Mouse (Mus musculus) midbrain, embryonic 11.5 days (tissue): ENCODE measurements around the gene Sirpa. TPM values are rescaled to one million over a fixed set of nuclear protein-coding genes. Genes with fewer than 3 reads are reported as not detected.

Experiments
- ATAC-seq: fragments of 200-750 bp; cut with Nextera tagmentation; 2 replicates; pipeline ENCODE4 v1.8.0; 2017; ENCODE audit warnings: moderate TSS enrichment, moderate library complexity; ENCODE audit not compliant: low FRiP score
- DNase-seq: peaks from one replicate; pipeline ENCODE4 v3.0.0; 2015; ENCODE audit warnings: low spot score; ENCODE audit errors: missing footprints
- H3K27ac ChIP-seq: fragments of 300-500 bp; sonication (generic); 2 replicates; pipeline ENCODE4 v1.5.1; 2014; ENCODE audit warnings: low read depth, low read length
- H3K27me3 ChIP-seq: fragments of 300-500 bp; sonication (generic); 2 replicates; pipeline ENCODE4 v1.6.1; 2014; ENCODE audit warnings: mild to moderate bottlenecking, low read length, moderate library complexity, mixed read lengths; ENCODE audit not compliant: control insufficient read depth, insufficient read depth
- H3K36me3 ChIP-seq: fragments of 300-500 bp; sonication (generic); 2 replicates; pipeline ENCODE4 v1.6.1; 2014; ENCODE audit warnings: mild to moderate bottlenecking, low read length, moderate library complexity, mixed read lengths; ENCODE audit not compliant: control insufficient read depth, insufficient read depth
- H3K4me1 ChIP-seq: fragments of 300-500 bp; sonication (generic); 2 replicates; pipeline ENCODE4 v1.6.1; 2014; ENCODE audit warnings: low read length; ENCODE audit not compliant: control insufficient read depth, insufficient read depth
- H3K4me2 ChIP-seq: fragments of 300-500 bp; sonication (generic); 2 replicates; pipeline ENCODE4 v1.6.1; 2014; ENCODE audit warnings: mild to moderate bottlenecking, moderate library complexity
- H3K4me3 ChIP-seq: fragments of 300-500 bp; sonication (generic); 2 replicates; pipeline ENCODE4 v1.5.1; 2014; ENCODE audit warnings: low read depth, low read length
- H3K9ac ChIP-seq: fragments of 300-500 bp; sonication (generic); 2 replicates; pipeline ENCODE4 v1.6.1; 2014; ENCODE audit warnings: low read length
- H3K9me3 ChIP-seq: fragments of 300-500 bp; sonication (generic); 2 replicates; pipeline ENCODE4 v1.6.1; 2016; ENCODE audit warnings: low read length; ENCODE audit not compliant: control insufficient read depth
- WGBS: fragments of 180-500 bp; shearing (Covaris S2); extraction: QIAGEN DNeasy Blood & Tissue Kit; methylation state at CpG from one replicate; pipeline ENCODE4 v1.1.7; 2014; 5-methylcytosine and 5-hydroxymethylcytosine counted together
- polyA plus RNA-seq: library from polyadenylated mRNA; unstranded; fragments of >200 nt; fragmentation: Nextera tagmentation; extraction: Ambion mirVana; gene quantifications from 2 replicates; pipeline ENCODE4 v1.2.1, GENCODE M21; 2014

Sirpa gene
- polyA plus RNA-seq, result 16.0 and 17.9 TPM in 2 replicates

- peaks cover 3% of the 10 kb centered on the region; the same call in 1 of the 2 replicates for H3K27me3 ChIP-seq
- ATAC-seq, result peak; percentile 87
- H3K4me3 ChIP-seq, result peak within 1 kb of the TSS; percentile 67
- WGBS, result 0% methylated on average over 35 of the region's 43 CpGs
- peaks cover 18% of the 10 kb centered on the region for H3K4me1 ChIP-seq
- H3K9me3 ChIP-seq, result no peaks in the 10 kb centered on the region
- H3K4me2 ChIP-seq, result peak within 1 kb of the TSS; percentile 80
- peak within 1 kb of the TSS; percentile 80 for H3K9ac ChIP-seq
- H3K36me3 ChIP-seq, result no peaks in the 10 kb centered on the region
- peak within 1 kb of the TSS; percentile 77 for H3K27ac ChIP-seq
- DNase-seq, result peak; percentile 93
These were observed at the start of gene Sirpa for GRCm38 (mm10) chr2:129592459-129593140. TSS of gene Sirpa (plus strand) at chr2:129592835.

- no peaks in the 10 kb centered on the region for H3K9me3 ChIP-seq
- H3K4me2 ChIP-seq, result no peak overlapping the region
- 23% methylated on average over 4 of the region's 4 CpGs for WGBS
- DNase-seq, result peak; percentile 82
- no peaks in the 10 kb centered on the region for H3K36me3 ChIP-seq
- H3K4me1 ChIP-seq, result no peaks in the 10 kb centered on the region
- H3K27me3 ChIP-seq, result no peaks in the 10 kb centered on the region
- ATAC-seq, result no peak
- no peak overlapping the region for H3K9ac ChIP-seq
- no peak overlapping the region for H3K4me3 ChIP-seq
- H3K27ac ChIP-seq, result no peak overlapping the region
These were observed 48.2 kb upstream of the Sirpa start for GRCm38 (mm10) chr2:129544448-129544847.

- H3K4me1 ChIP-seq, result no peaks in the 10 kb centered on the region
- H3K9ac ChIP-seq, result no peak overlapping the region
- DNase-seq, result no peak
- H3K4me2 ChIP-seq, result no peak overlapping the region
- H3K27me3 ChIP-seq, result no peaks in the 10 kb centered on the region
- H3K4me3 ChIP-seq, result no peak overlapping the region
- H3K9me3 ChIP-seq, result no peaks in the 10 kb centered on the region
- no peak for ATAC-seq
- no peak overlapping the region for H3K27ac ChIP-seq
- H3K36me3 ChIP-seq, result no peaks in the 10 kb centered on the region
- WGBS, result 70% methylated on average over 3 of the region's 3 CpGs
These were observed 47.7 kb upstream of the Sirpa start for GRCm38 (mm10) chr2:129544919-129545318.

DNA sequence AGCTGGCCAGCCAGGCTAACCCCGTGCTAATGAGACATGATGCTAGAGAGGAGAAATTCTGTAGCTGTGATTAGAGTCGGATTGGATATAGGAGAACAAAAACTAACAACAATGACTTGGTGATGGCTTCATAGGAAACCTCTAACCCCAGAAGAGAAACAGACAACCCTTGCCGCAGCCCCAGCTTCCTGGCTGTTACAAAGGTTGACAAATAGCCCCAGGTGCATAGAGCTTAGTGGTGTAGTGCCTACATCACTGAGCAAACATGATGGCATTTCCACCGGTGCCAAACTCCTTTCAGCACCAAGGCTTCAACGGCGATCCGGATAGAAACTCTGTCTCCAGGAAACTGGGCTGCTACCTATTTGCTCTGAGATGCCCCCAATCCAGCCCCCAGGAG is 47.0 kb upstream of the Sirpa start:
- Histone ChIP-seq H3K36me3 (no peaks in the 10 kb centered on the region), H3K27ac (no peak overlapping the region), H3K4me1 (no peaks in the 10 kb centered on the region), H3K27me3 (no peaks in the 10 kb centered on the region), H3K9me3 (no peaks in the 10 kb centered on the region), H3K4me2 (no peak overlapping the region), H3K9ac (no peak overlapping the region), H3K4me3 (no peak overlapping the region)
- no peak for ATAC-seq
- peak; percentile 66 for DNase-seq
- 89% methylated on average over 7 of the region's 7 CpGs for WGBS

GRCm38 (mm10) chr2:129546772-129547171 is 45.9 kb upstream of the Sirpa start:
- DNase-seq (no peak), ATAC-seq (no peak)
- Histone ChIP-seq H3K4me1 (no peaks in the 10 kb centered on the region), H3K9me3 (no peaks in the 10 kb centered on the region), H3K4me2 (no peak overlapping the region), H3K27me3 (no peaks in the 10 kb centered on the region), H3K36me3 (no peaks in the 10 kb centered on the region), H3K27ac (no peak overlapping the region), H3K4me3 (no peak overlapping the region), H3K9ac (no peak overlapping the region)
- WGBS, result 75% methylated on average over 3 of the region's 3 CpGs

- H3K27ac ChIP-seq, result no peak overlapping the region
- no peaks in the 10 kb centered on the region for H3K36me3 ChIP-seq
- 75% methylated on average over 9 of the region's 9 CpGs for WGBS
- H3K4me1 ChIP-seq, result no peaks in the 10 kb centered on the region
- no peak overlapping the region for H3K4me3 ChIP-seq
- no peaks in the 10 kb centered on the region for H3K9me3 ChIP-seq
- ATAC-seq (no peak), DNase-seq (peak; percentile 44)
- H3K4me2 ChIP-seq, result no peak overlapping the region
- H3K27me3 ChIP-seq, result no peaks in the 10 kb centered on the region
- H3K9ac ChIP-seq, result no peak overlapping the region
These were observed 43.0 kb upstream of the Sirpa start for GRCm38 (mm10) chr2:129549537-129550135.

DNA sequence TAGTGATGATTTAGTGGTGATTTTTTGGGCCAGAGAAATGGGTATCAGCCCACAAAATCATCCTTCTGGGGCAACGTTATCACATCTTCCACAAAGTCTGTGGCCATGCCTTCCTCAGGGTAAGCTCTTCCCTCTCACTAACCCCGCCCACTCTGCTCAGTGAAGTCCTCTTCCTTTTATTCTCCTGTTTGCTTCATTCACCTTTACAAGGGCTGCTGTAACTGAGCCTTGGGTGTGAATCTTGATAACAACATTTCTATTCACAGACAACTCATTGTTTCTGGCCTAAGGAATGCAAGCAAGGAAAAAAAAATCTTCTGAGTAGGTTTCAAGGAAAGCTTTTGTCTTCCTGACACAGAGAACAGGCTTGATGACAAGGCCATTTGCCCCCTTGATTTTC is 41.9 kb upstream of the Sirpa start:
- H3K9ac ChIP-seq, result no peak overlapping the region
- peak; percentile 44 for DNase-seq
- H3K36me3 ChIP-seq, result no peaks in the 10 kb centered on the region
- H3K4me3 ChIP-seq, result no peak overlapping the region
- no peaks in the 10 kb centered on the region for H3K4me1 ChIP-seq
- no peak overlapping the region for H3K4me2 ChIP-seq
- no peak for ATAC-seq
- H3K27ac ChIP-seq, result no peak overlapping the region
- 77% methylated on average over 2 of the region's 2 CpGs for WGBS
- H3K27me3 ChIP-seq, result no peaks in the 10 kb centered on the region
- H3K9me3 ChIP-seq, result no peaks in the 10 kb centered on the region

- no peak for ATAC-seq
- no peak overlapping the region for H3K4me3 ChIP-seq
These were observed 36.6 kb upstream of the Sirpa start for GRCm38 (mm10) chr2:129556081-129556480.

DNA sequence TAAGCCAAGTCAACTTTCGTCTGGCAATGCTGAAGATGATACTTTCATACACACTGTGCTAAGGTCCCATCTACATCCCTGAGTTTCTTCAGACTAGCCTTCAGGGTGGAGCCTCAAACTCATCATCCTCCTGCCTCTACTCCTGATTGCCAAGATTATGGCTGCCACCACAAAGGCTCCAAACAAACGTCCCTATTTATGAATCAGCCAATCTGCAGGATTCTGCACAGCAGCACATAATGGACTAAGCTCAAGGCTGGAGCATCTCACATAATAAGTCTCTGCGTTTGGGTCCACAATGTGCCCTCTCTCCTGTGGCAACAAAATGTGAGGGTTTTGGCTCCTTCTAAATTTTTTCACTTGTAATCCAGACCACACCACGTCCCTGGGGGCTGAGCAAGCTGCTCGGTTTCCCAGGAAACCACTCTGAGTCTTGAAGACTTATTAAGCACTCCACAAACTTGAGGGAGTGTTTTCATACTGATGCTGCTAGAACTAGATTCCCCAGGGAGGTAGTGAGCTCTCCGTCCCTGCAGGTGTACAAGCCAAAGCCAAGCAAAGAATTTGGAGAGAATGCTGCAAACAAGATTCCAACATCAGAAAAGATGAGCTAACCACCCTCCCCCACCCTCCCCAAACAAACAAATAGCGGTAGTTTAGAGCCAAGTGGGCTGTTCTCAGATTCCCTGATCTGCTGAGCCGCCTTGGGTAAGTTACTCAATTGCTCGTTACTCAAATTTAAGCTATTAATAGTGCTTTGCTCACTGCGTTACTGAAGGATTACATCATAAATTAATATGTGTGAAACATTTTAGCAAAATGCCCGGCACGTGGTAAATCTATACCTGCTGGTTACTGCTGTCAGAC is 34.4 kb upstream of the Sirpa start:
- 61% methylated on average over 12 of the region's 12 CpGs for WGBS
- DNase-seq (no peak), ATAC-seq (no peak)
- H3K27me3 ChIP-seq, result no peaks in the 10 kb centered on the region
- no peak overlapping the region for H3K27ac ChIP-seq
- no peaks in the 10 kb centered on the region for H3K36me3 ChIP-seq
- no peaks in the 10 kb centered on the region for H3K9me3 ChIP-seq
- H3K4me1 ChIP-seq, result no peaks in the 10 kb centered on the region
- no peak overlapping the region for H3K4me3 ChIP-seq
- no peak overlapping the region for H3K4me2 ChIP-seq
- no peak overlapping the region for H3K9ac ChIP-seq

More at GRCm38 (mm10) chr2:129556081-129556480, 36.6 kb upstream of the Sirpa start:
- Histone ChIP-seq H3K4me1 (no peaks in the 10 kb centered on the region), H3K36me3 (no peaks in the 10 kb centered on the region), H3K4me2 (no peak overlapping the region), H3K9ac (no peak overlapping the region), H3K27ac (no peak overlapping the region), H3K27me3 (no peaks in the 10 kb centered on the region), H3K9me3 (no peaks in the 10 kb centered on the region)
- DNase-seq, result no peak
- 81% methylated on average over 6 of the region's 6 CpGs for WGBS
